Mouse (Mus musculus) heart, postnatal 10 days (tissue): ENCODE measurements around the gene Slc10a7. TPM values are rescaled to one million over a fixed set of nuclear protein-coding genes. Genes with fewer than 3 reads are reported as not detected.

Source experiments
- DNase-seq, 2 experiments: peaks; one replicate each; pipeline ENCODE4 v3.0.0; 2021
- intact Hi-C: fragments of 180-260 bp; cut with DNase I; formaldehyde crosslinking; loops from one replicate; pipeline ENCODE4 v1.15.1; 2025
- total RNA-seq, 2 experiments: library from RNA; stranded (reverse); gene quantifications; 2 replicates each; pipeline ENCODE4 v1.2.3; 2021

Gene Slc10a7
- total RNA-seq, 2 experiments from 2014 or later, result 10.7 to 11.7 TPM

GRCm38 (mm10) chr8:78722201-78722600 is 213.1 kb downstream of the Slc10a7 start:
- intact Hi-C loops, result no loop called here
- DNase-seq, result no peak

- intact Hi-C loops, result no loop called here
- no peak for DNase-seq
Observed at GRCm38 (mm10) chr8:78724832-78725231, 215.7 kb downstream of the Slc10a7 start.

- no peak for DNase-seq
- intact Hi-C loops, result no loop called here
Observed at GRCm38 (mm10) chr8:78728240-78728639, 219.1 kb downstream of the Slc10a7 start.

GRCm38 (mm10) chr8:78732410-78732809 is 223.3 kb downstream of the Slc10a7 start:
- intact Hi-C loops, result no loop called here
- no peak for DNase-seq

- no peak for DNase-seq
Observed at GRCm38 (mm10) chr8:78732995-78733512, 223.9 kb downstream of the Slc10a7 start.

GRCm38 (mm10) chr8:78734721-78735517 is 225.8 kb downstream of the Slc10a7 start:
- intact Hi-C loops, result no loop called here
- DNase-seq, result no peak

More at GRCm38 (mm10) chr8:78732995-78733512, 223.9 kb downstream of the Slc10a7 start:
- intact Hi-C loops, result no loop called here

GRCm38 (mm10) chr8:78738304-78738703 is 229.2 kb downstream of the Slc10a7 start:
- intact Hi-C loops, result no loop called here
- DNase-seq, result no peak

- intact Hi-C loops, result loop anchor here (2.0 to 5.0 kb wide), 4 partner anchors 90 to 504 kb away; partner anchors contain the start of genes Rbmxl1 and Slc10a7
- DNase-seq, result peak; percentile 46 to 51
Observed at GRCm38 (mm10) chr8:78740936-78741335, 231.8 kb downstream of the Slc10a7 start.

GRCm38 (mm10) chr8:78741496-78741895 is 232.3 kb downstream of the Slc10a7 start:
- peak; percentile 30 to 45 for DNase-seq
- intact Hi-C loops, result loop anchor here (2.0 to 5.0 kb wide), 4 partner anchors 91 to 504 kb away; partner anchors contain the start of genes Rbmxl1 and Slc10a7

GRCm38 (mm10) chr8:78741965-78742364 is 232.8 kb downstream of the Slc10a7 start:
- DNase-seq, result no peak
- intact Hi-C loops, result loop anchor here (2.0 to 5.0 kb wide), 6 partner anchors 79 to 679 kb away; partner anchors contain the start of genes Lsm6, Rbmxl1 and Slc10a7

- intact Hi-C loops, result loop anchor here (2.0 to 5.0 kb wide), 5 partner anchors 78 to 680 kb away; partner anchors contain the start of genes Lsm6, Rbmxl1 and Slc10a7
- peak; percentile 95 to 96 for DNase-seq
Observed at GRCm38 (mm10) chr8:78742453-78742852, 233.3 kb downstream of the Slc10a7 start.

GRCm38 (mm10) chr8:78747052-78747451 is 237.9 kb downstream of the Slc10a7 start:
- DNase-seq, result no peak
- intact Hi-C loops, result loop anchor here (5.0 kb wide), 1 partner anchor 280 kb away; the partner anchor contains the start of gene Zfp827

- no peak for DNase-seq
- intact Hi-C loops, result loop anchor here (5.0 kb wide), 1 partner anchor 279 kb away; the partner anchor contains the start of gene Zfp827
Observed at GRCm38 (mm10) chr8:78748701-78749100, 239.6 kb downstream of the Slc10a7 start.

GRCm38 (mm10) chr8:78749861-78750825 is 241.0 kb downstream of the Slc10a7 start:
- intact Hi-C loops, result loop anchor here (5.0 kb wide), 1 partner anchor 277 kb away; the partner anchor contains the start of gene Zfp827

GRCm38 (mm10) chr8:78751151-78751550 is 242.0 kb downstream of the Slc10a7 start:
- DNase-seq, result no peak
- intact Hi-C loops, result no loop called here

More at GRCm38 (mm10) chr8:78749861-78750825, 241.0 kb downstream of the Slc10a7 start:
- DNase-seq, result no peak

GRCm38 (mm10) chr8:78754986-78755385 is 245.8 kb downstream of the Slc10a7 start:
- DNase-seq, result no peak
- intact Hi-C loops, result no loop called here

- DNase-seq, result no peak
- intact Hi-C loops, result no loop called here
Observed at GRCm38 (mm10) chr8:78759139-78759538, 250.0 kb downstream of the Slc10a7 start.

- intact Hi-C loops, result no loop called here
- no peak for DNase-seq
Observed at GRCm38 (mm10) chr8:78764976-78765375, 255.8 kb downstream of the Slc10a7 start.

GRCm38 (mm10) chr8:78765556-78765955 is 256.4 kb downstream of the Slc10a7 start:
- intact Hi-C loops, result no loop called here
- no peak for DNase-seq

GRCm38 (mm10) chr8:78770584-78770983 is 261.4 kb downstream of the Slc10a7 start:
- intact Hi-C loops, result no loop called here
- DNase-seq, result no peak
